Mouse (Mus musculus) bone marrow, adult 2 months (tissue): ENCODE results near the gene Rtca.

Source experiments
- CTCF ChIP-seq: fragments of 200-500 bp; IDR thresholded peaks from 2 replicates; pipeline ENCODE4 v1.5.1; 2011; ENCODE audit warnings: low read length, control low read depth; ENCODE audit not compliant: control insufficient read depth, insufficient read depth
- POLR2A ChIP-seq: fragments of 200-500 bp; IDR thresholded peaks from 2 replicates; pipeline ENCODE4 v1.6.1; 2011; ENCODE audit warnings: low read depth, mild to moderate bottlenecking, control low read depth, low read length, borderline replicate concordance; ENCODE audit not compliant: control insufficient read depth

DNA sequence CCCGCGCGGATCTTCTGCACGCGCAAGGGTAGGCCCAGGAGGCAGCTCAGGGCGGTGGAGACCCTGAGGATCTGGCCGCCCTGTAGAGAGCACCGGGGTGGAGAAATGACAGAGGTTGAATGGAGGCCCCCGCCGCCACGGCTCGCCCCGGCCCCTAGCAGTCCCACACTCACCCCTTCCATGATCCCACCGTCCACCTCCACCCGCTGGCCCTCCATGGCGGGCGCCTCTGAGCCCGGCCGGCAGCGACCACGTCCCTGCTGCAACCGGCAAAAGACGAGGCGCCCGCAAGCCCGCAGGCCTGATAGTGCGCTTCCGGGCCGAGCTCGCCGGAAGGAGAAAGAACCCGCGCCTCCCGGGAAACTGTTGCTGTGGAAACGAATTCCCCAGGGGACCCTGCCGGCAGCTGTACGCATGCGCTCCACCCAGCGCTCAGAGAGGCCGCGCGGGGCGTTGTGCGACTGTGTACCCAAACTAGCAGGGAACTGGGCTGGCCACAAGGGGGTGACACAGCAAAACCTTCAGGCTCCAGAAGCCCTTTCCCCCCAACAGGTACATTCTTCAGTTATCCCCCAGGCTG lies at the start of gene Rtca:
- TF ChIP-seq POLR2A: peak; percentile 60; the same call in 1 of the 2 replicates
- peak; percentile 93 for TF ChIP-seq CTCF
